Mouse (Mus musculus) neural tube, embryonic 15.5 days (tissue): ENCODE measurements at regions not wholly inside any gene's neighbourhood (a gene's known extent, or its start where the extent isn't known, plus 50 kb on each side); places are given as distances from the start of the nearest gene placed in this dataset.

ENCODE experiments used
- ATAC-seq: fragments of 200-750 bp; cut with Nextera tagmentation; 2 replicates; pipeline ENCODE4 v1.8.0; 2017; ENCODE audit warnings: mild to moderate bottlenecking, moderate TSS enrichment, moderate library complexity; ENCODE audit not compliant: low FRiP score
- H3K27ac ChIP-seq: fragments of 300-500 bp; sonication (generic); replicated peaks from 2 replicates; pipeline ENCODE4 v1.5.1; 2015; ENCODE audit warnings: mild to moderate bottlenecking, inconsistent platforms
- H3K27me3 ChIP-seq: fragments of 300-500 bp; sonication (generic); replicated peaks from 2 replicates; pipeline ENCODE4 v1.6.1; 2015; ENCODE audit warnings: inconsistent platforms
- H3K36me3 ChIP-seq: fragments of 300-500 bp; sonication (generic); 2 replicates; pipeline ENCODE4 v1.6.1; 2015; ENCODE audit warnings: inconsistent platforms
- H3K4me1 ChIP-seq: fragments of 300-500 bp; sonication (generic); 2 replicates; pipeline ENCODE4 v1.6.1; 2015; ENCODE audit warnings: inconsistent platforms
- H3K4me2 ChIP-seq: fragments of 300-500 bp; sonication (generic); 2 replicates; pipeline ENCODE4 v1.6.1; 2015; ENCODE audit warnings: inconsistent platforms, mild to moderate bottlenecking, moderate library complexity
- H3K4me3 ChIP-seq: fragments of 300-500 bp; sonication (generic); replicated peaks from 2 replicates; pipeline ENCODE4 v1.5.1; 2015; ENCODE audit warnings: mild to moderate bottlenecking, inconsistent platforms
- H3K9ac ChIP-seq: fragments of 300-500 bp; sonication (generic); replicated peaks from 2 replicates; pipeline ENCODE4 v1.6.1; 2015; ENCODE audit warnings: mild to moderate bottlenecking, inconsistent platforms
- H3K9me3 ChIP-seq: fragments of 300-500 bp; sonication (generic); replicated peaks from 2 replicates; pipeline ENCODE4 v1.6.1; 2016; ENCODE audit warnings: inconsistent platforms
- WGBS: fragments of 180-500 bp; shearing (Covaris S2); methylation state at CpG from one replicate; pipeline ENCODE4 v1.1.7; 2015; ENCODE audit warnings: mixed read lengths; 5-methylcytosine and 5-hydroxymethylcytosine counted together

GRCm38 (mm10) chr12:118521329-118521728 lies 220.1 kb upstream of the Sp4 start:
- Histone ChIP-seq H3K36me3 (no peaks in the 10 kb centered on the region), H3K27me3 (peaks cover 16% of the 10 kb centered on the region), H3K4me3 (no peak overlapping the region), H3K4me2 (no peak overlapping the region), H3K9ac (no peak overlapping the region), H3K4me1 (0 out of 2 replicates have a peak, but pooled peaks cover 6% of the 10 kb centered on the region), H3K9me3 (no peaks in the 10 kb centered on the region), H3K27ac (no peak overlapping the region)
- WGBS = 41% methylated on average over 1 of the region's 1 CpGs
- ATAC-seq = no peak

- Histone ChIP-seq H3K9me3 (no peaks in the 10 kb centered on the region), H3K4me1 (0 out of 2 replicates have a peak, but pooled peaks cover 6% of the 10 kb centered on the region), H3K4me2 (no peak overlapping the region), H3K27ac (no peak overlapping the region), H3K27me3 (peaks cover 16% of the 10 kb centered on the region), H3K9ac (no peak overlapping the region), H3K4me3 (no peak overlapping the region), H3K36me3 (no peaks in the 10 kb centered on the region)
- WGBS = 35% methylated on average over 10 of the region's 10 CpGs
- ATAC-seq = no peak
Observed at GRCm38 (mm10) chr12:118519801-118520327, 218.6 kb upstream of the Sp4 start.

GRCm38 (mm10) chr12:118510989-118511388 lies 209.7 kb upstream of the Sp4 start:
- H3K36me3 ChIP-seq = no peaks in the 10 kb centered on the region
- WGBS = 2% methylated on average over 4 of the region's 4 CpGs
- H3K4me2 ChIP-seq = no peak overlapping the region
- no peak overlapping the region for H3K4me3 ChIP-seq
- no peak for ATAC-seq
- peaks cover 41% of the 10 kb centered on the region for H3K27me3 ChIP-seq
- H3K9ac ChIP-seq = no peak overlapping the region
- H3K9me3 ChIP-seq = no peaks in the 10 kb centered on the region
- peaks cover 7% of the 10 kb centered on the region; the same call in 1 of the 2 replicates for H3K4me1 ChIP-seq
- H3K27ac ChIP-seq = no peak overlapping the region

- Histone ChIP-seq H3K4me1 (peaks cover 7% of the 10 kb centered on the region; the same call in 1 of the 2 replicates), H3K36me3 (no peaks in the 10 kb centered on the region), H3K9me3 (no peaks in the 10 kb centered on the region), H3K27ac (no peak overlapping the region), H3K4me2 (no peak overlapping the region), H3K9ac (no peak overlapping the region), H3K4me3 (no peak overlapping the region), H3K27me3 (peaks cover 40% of the 10 kb centered on the region)
- no peak for ATAC-seq
- WGBS = 64% methylated on average over 8 of the region's 8 CpGs
Observed at GRCm38 (mm10) chr12:118508972-118509917, 208.0 kb upstream of the Sp4 start.

- Histone ChIP-seq H3K9me3 (no peaks in the 10 kb centered on the region), H3K27me3 (peaks cover 15% of the 10 kb centered on the region; the same call in 1 of the 2 replicates), H3K9ac (no peak overlapping the region), H3K4me2 (no peak overlapping the region), H3K36me3 (no peaks in the 10 kb centered on the region), H3K27ac (no peak overlapping the region), H3K4me1 (no peaks in the 10 kb centered on the region), H3K4me3 (no peak overlapping the region)
- no peak for ATAC-seq
- 51% methylated on average over 5 of the region's 5 CpGs for WGBS
Observed at GRCm38 (mm10) chr12:118500392-118500791, 199.2 kb upstream of the Sp4 start.

- Histone ChIP-seq H3K9ac (no peak overlapping the region), H3K9me3 (no peaks in the 10 kb centered on the region), H3K4me2 (no peak overlapping the region), H3K36me3 (no peaks in the 10 kb centered on the region), H3K27ac (no peak overlapping the region), H3K27me3 (peaks cover 5% of the 10 kb centered on the region; the same call in 1 of the 2 replicates), H3K4me3 (no peak overlapping the region), H3K4me1 (peaks cover 5% of the 10 kb centered on the region; the same call in 1 of the 2 replicates)
- 29% methylated on average over 5 of the region's 5 CpGs for WGBS
- ATAC-seq = peak; percentile 81
Observed at GRCm38 (mm10) chr12:118488038-118488437, 186.8 kb upstream of the Sp4 start.

GRCm38 (mm10) chr12:118486434-118486833 lies 185.2 kb upstream of the Sp4 start:
- Histone ChIP-seq H3K4me3 (no peak overlapping the region), H3K4me2 (no peak overlapping the region), H3K36me3 (no peaks in the 10 kb centered on the region), H3K9me3 (no peaks in the 10 kb centered on the region), H3K4me1 (peaks cover 5% of the 10 kb centered on the region; the same call in 1 of the 2 replicates), H3K27ac (no peak overlapping the region), H3K9ac (no peak overlapping the region), H3K27me3 (0 out of 2 replicates have a peak, but pooled peaks cover 5% of the 10 kb centered on the region)
- no peak for ATAC-seq
- WGBS = 56% methylated on average over 6 of the region's 6 CpGs

GRCm38 (mm10) chr12:118481347-118481746 lies 180.1 kb upstream of the Sp4 start:
- 66% methylated on average over 2 of the region's 2 CpGs for WGBS
- no peak for ATAC-seq
- H3K4me2 ChIP-seq = no peak overlapping the region
- no peak overlapping the region for H3K4me3 ChIP-seq
- no peaks in the 10 kb centered on the region; the same call in 1 of the 2 replicates for H3K9me3 ChIP-seq
- H3K27ac ChIP-seq = no peak overlapping the region
- H3K27me3 ChIP-seq = 0 out of 2 replicates have a peak, but pooled peaks cover 5% of the 10 kb centered on the region
- no peaks in the 10 kb centered on the region for H3K4me1 ChIP-seq
- no peaks in the 10 kb centered on the region for H3K36me3 ChIP-seq
- no peak overlapping the region for H3K9ac ChIP-seq

GRCm38 (mm10) chr12:118474732-118475131 lies 173.5 kb upstream of the Sp4 start:
- Histone ChIP-seq H3K4me3 (no peak overlapping the region), H3K36me3 (no peaks in the 10 kb centered on the region), H3K9me3 (no peaks in the 10 kb centered on the region; the same call in 1 of the 2 replicates), H3K27ac (no peak overlapping the region), H3K27me3 (no peaks in the 10 kb centered on the region), H3K9ac (no peak overlapping the region), H3K4me1 (no peaks in the 10 kb centered on the region), H3K4me2 (no peak overlapping the region)
- no peak for ATAC-seq
- 54% methylated on average over 3 of the region's 3 CpGs for WGBS

GRCm38 (mm10) chr12:118466837-118467236 lies 165.6 kb upstream of the Sp4 start:
- WGBS = 80% methylated on average over 3 of the region's 3 CpGs
- H3K9me3 ChIP-seq = no peaks in the 10 kb centered on the region; the same call in 1 of the 2 replicates
- H3K9ac ChIP-seq = no peak overlapping the region
- H3K36me3 ChIP-seq = no peaks in the 10 kb centered on the region
- no peaks in the 10 kb centered on the region for H3K4me1 ChIP-seq
- no peak overlapping the region for H3K4me3 ChIP-seq
- no peak overlapping the region for H3K27ac ChIP-seq
- H3K27me3 ChIP-seq = peaks cover 17% of the 10 kb centered on the region
- no peak for ATAC-seq
- no peak overlapping the region for H3K4me2 ChIP-seq

- Histone ChIP-seq H3K36me3 (no peaks in the 10 kb centered on the region), H3K27ac (no peak overlapping the region), H3K4me3 (peak overlapping the region; percentile 26), H3K27me3 (peaks cover 48% of the 10 kb centered on the region), H3K4me1 (peaks cover 3% of the 10 kb centered on the region; the same call in 1 of the 2 replicates), H3K4me2 (peak overlapping the region; percentile 50), H3K9me3 (no peaks in the 10 kb centered on the region), H3K9ac (no peak overlapping the region)
- ATAC-seq = peak; percentile 93
- 10% methylated on average over 36 of the region's 36 CpGs for WGBS
Observed at GRCm38 (mm10) chr12:118457493-118458408, 156.5 kb upstream of the Sp4 start.
